ENCODE assay signal across 22 mouse cellular contexts in the genomic region with DNA sequence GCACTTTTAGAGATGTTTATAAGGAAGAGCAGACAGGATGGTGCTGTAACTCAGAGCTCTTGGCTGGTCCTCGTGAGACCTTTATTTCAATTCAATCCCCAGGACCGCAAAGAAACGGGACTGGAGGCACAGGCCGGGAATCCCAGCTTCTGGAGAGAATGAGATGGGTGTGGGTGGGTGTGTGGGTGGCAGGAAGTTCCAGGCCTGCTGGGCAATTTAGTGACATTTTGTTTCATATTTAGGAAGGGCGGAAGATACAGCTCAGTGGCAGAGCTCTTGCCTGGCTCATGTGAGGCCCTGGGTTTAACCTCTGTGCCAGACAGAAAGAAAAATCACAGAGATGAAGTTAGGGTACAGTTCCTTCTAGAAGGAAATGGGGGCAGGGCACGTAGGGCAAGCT. TPM values are rescaled to one million over a fixed set of nuclear protein-coding genes. Genes with fewer than 3 reads are reported as not detected.
DNase-seq lines count a peak whose midpoint lies in the region; ATAC-seq and TF ChIP-seq lines count a peak whose summit lies in the region.
"Had no signal": no experiment of that assay in that cellular context is flagged by ENCODE, and none has a peak within 500 bp of the region (broad histone marks: within the 10 kb centered on the region; RNA-seq: fewer than 3 reads in every experiment).

No protein-coding gene starts in this region.

- H3K36me3 ChIP-seq in spleen, adult 2 months (ENCODE audit: control insufficient read depth, insufficient read depth, low read length), result no peaks in the 10 kb centered on the region
- H3K36me3 ChIP-seq: embryonic facial prominence, embryonic 15.5 days; forebrain, embryonic 10.5 days; heart, embryonic 10.5 days; hindbrain, embryonic 12.5 days had no signal

- ATAC-seq in monocyte, adult 5-6 weeks (replicated peaks; ENCODE audit: insufficient number of reproducible peaks, low FRiP score, low TSS enrichment, poor library complexity, severe bottlenecking), result peak; percentile 12; the same call in 1 of the 2 replicates
- ATAC-seq: forebrain, embryonic 14.5 days; hindbrain, embryonic 16.5 days had no signal

- no peaks in the 10 kb centered on the region for H3K27me3 ChIP-seq in spleen, adult 2 months (ENCODE audit: control insufficient read depth, insufficient read depth, low read length)
- H3K27me3 ChIP-seq: embryonic facial prominence, embryonic 15.5 days; hindbrain, embryonic 12.5 days had no signal

- TF ChIP-seq POLR2A in spleen, adult 2 months (IDR thresholded peaks at IDR 0.05; ENCODE audit: low read depth, low read length), result no peak

- H3K4me1 ChIP-seq in spleen, adult 2 months (ENCODE audit: control insufficient read depth, insufficient read depth, insufficient read length), result peaks cover 19% of the 10 kb centered on the region; the same call in 1 of the 2 replicates
- H3K4me1 ChIP-seq: embryonic facial prominence, embryonic 15.5 days; hindbrain, embryonic 12.5 days had no signal

- TF ChIP-seq CTCF in spleen, adult 2 months (IDR thresholded peaks at IDR 0.05; ENCODE audit: extremely low read depth, insufficient read depth, insufficient read length, insufficient replicate concordance), result no peak

- H3K27ac ChIP-seq in spleen, adult 2 months (ENCODE audit: insufficient read depth, low read length), result peak overlapping the region; percentile 25; the same call in 1 of the 2 replicates
- H3K27ac ChIP-seq: embryonic facial prominence, embryonic 15.5 days; forebrain, embryonic 10.5 days; heart, embryonic 10.5 days; hindbrain, embryonic 12.5 days had no signal

- DNase-seq in kidney, postnatal 10 days, result peak; percentile 4
- DNase-seq in kidney, postnatal 36 days, result no peak
- no peak for DNase-seq in spleen, adult 2 months (ENCODE audit: low read depth in 1 of 2, low spot score in 2 of 2)
- no peak for DNase-seq in spleen, adult 12 weeks (ENCODE audit: low spot score)
- DNase-seq in cerebellum, postnatal 25 days, result no peak
- DNase-seq in adipocyte (ENCODE audit: low spot score), result no peak
- DNase-seq: adrenal gland, postnatal 10 days; cerebellum, adult 18-20 months; cerebellum, adult 9-11 months; embryo, embryonic 11 days; gastrocnemius, postnatal 25 days; heart, postnatal 10 days; heart, postnatal 4 days had no signal

- 65% methylated on average over 6 of the region's 6 CpGs for WGBS in spleen, adult 2 months

- H3K4me3 ChIP-seq in spleen, adult 2 months (ENCODE audit: extremely low read depth, insufficient read depth, insufficient read length), result no peak overlapping the region
- H3K4me3 ChIP-seq: embryonic facial prominence, embryonic 15.5 days; erythroblast, embryonic 14.5 days; forebrain, embryonic 10.5 days; heart, embryonic 10.5 days; hindbrain, embryonic 12.5 days had no signal

RNA-seq across cellular contexts. Expression of a gene that starts 8.0 kb away (rescaled TPM):
- polyA plus RNA-seq in spleen, adult 2 months (2012; rRNA removed), result 199 and 220 TPM in 2 replicates
- 306 to 616 TPM (median 505 TPM) in 3 replicates for total RNA-seq in monocyte, adult 5-6 weeks (2017)

RNA-seq across cellular contexts. Expression of a gene that starts 20.0 kb away (rescaled TPM):
- 31.3 and 35.6 TPM in 2 replicates for polyA plus RNA-seq in spleen, adult 2 months (2012; rRNA removed)
- total RNA-seq in monocyte, adult 5-6 weeks (2017), result 15.6 to 33.3 TPM (median 26.7 TPM) in 3 replicates

RNA-seq across cellular contexts. Expression of a gene that starts 27.7 kb away (rescaled TPM):
- polyA plus RNA-seq in spleen, adult 2 months (2012; rRNA removed), result 0.31 and 0.50 TPM in 2 replicates
- 1.4 to 5.2 TPM (median 3.7 TPM) in 3 replicates for total RNA-seq in monocyte, adult 5-6 weeks (2017)
- total RNA-seq: gastrocnemius, postnatal 25 days had no signal
- polyA plus RNA-seq: erythroblast, embryonic 14.5 days; forebrain, embryonic 10.5 days; forebrain, embryonic 14.5 days; intestine, embryonic 14.5 days had no signal

RNA-seq across cellular contexts. Expression of a gene that starts 36.4 kb away (rescaled TPM):
- 37.0 and 43.3 TPM in 2 replicates for polyA plus RNA-seq in spleen, adult 2 months (2012; rRNA removed)
- 235 to 255 TPM (median 248 TPM) in 3 replicates for total RNA-seq in monocyte, adult 5-6 weeks (2017)

RNA-seq across cellular contexts. Expression of a gene that starts 54.8 kb away (rescaled TPM):
- 1.3 and 1.6 TPM in 2 replicates for polyA plus RNA-seq in spleen, adult 2 months (2012; rRNA removed)
- total RNA-seq in monocyte, adult 5-6 weeks (2017), result 4.3 TPM in 1 of 3 replicates, not detected in the others
- polyA plus RNA-seq: erythroblast, embryonic 14.5 days had no signal
